Mouse (Mus musculus) neutrophil, adult 65 days (primary cell): ENCODE data around the gene Olfr569. TPM values are rescaled to one million over a fixed set of nuclear protein-coding genes. Genes with fewer than 3 reads are reported as not detected.

ENCODE experiments used
- total RNA-seq: library from RNA; stranded (reverse); gene quantifications from 2 replicates; pipeline ENCODE4 v1.2.4, GENCODE M21; 2023

Gene Olfr569
- not detected in 2 replicates for total RNA-seq

DNA sequence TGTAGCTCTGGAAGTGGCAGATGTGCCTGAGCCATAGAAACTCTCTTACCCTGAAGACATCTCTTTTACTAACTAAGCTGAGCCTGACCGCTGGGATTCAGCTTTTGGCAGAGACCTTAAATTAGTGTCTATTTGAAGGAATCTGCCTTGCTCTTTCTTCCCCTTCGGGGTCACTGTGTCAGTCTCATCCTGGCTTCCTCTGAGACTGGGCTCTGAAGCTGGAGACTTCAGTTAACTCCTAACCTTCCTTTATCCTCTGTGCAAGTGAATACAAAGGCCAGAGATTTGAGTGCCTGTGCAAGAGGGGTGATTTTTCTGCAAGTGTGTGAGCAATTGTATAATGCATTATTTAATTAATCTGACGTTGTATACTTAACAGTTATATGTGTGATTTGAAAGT is at the start of gene Olfr569:
Gene Olfr569 (minus strand): TSS at position 101 of the 400 bp plus-strand sequence.

GRCm38 (mm10) chr7:102924109-102924508 is 33.4 kb upstream of the Olfr569 start, which contains the start of gene Olfr572:
Gene Olfr572 (plus strand): TSS chr7:102924409.

GRCm38 (mm10) chr7:102917032-102917875 is 26.6 kb upstream of the Olfr569 start, which contains the start of gene Olfr571:
Gene Olfr571 (minus strand): TSS chr7:102917536.

DNA sequence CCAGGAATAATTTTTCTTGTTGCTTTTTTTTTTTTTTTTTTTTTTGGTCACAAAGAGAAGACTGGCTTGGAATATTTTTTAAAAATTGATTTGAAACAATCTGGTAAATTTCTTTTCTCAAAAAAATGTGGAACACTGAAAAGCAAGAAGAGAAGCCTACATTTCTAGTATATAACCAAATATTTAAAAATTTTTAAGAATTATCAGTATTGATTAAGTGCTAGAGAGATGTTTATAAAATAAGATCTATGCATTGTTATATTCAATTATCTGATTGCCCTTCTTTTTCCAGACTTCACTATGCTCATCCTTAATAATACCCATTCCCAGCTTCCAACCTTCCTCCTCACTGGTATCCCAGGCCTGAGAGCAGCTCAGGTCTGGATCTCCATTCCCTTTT is 13.9 kb downstream of the Olfr569 start, which contains the start of gene Olfr568:
Gene Olfr568 (plus strand): TSS at position 301 of the 400 bp plus-strand sequence.

GRCm38 (mm10) chr7:102858665-102859064 is 32.0 kb downstream of the Olfr569 start, which contains the start of gene Olfr566:
Gene Olfr566 (minus strand): TSS chr7:102858765.

Other genes with a start within 250 kb of the Olfr569 start
- gene Olfr555, start 232.1 kb downstream of the Olfr569 start, total RNA-seq = not detected in 2 replicates
- gene Olfr556, start 226.0 kb downstream of the Olfr569 start, total RNA-seq = not detected in 2 replicates
- gene Trim68, start 203.6 kb downstream of the Olfr569 start, total RNA-seq = 2.0 and 2.8 TPM in 2 replicates
- gene Olfr557, start 195.0 kb downstream of the Olfr569 start, total RNA-seq = not detected in 2 replicates
- gene Olfr558, start 188.7 kb downstream of the Olfr569 start, total RNA-seq = not detected in 2 replicates
- gene Olfr33, start 171.8 kb downstream of the Olfr569 start, total RNA-seq = not detected in 2 replicates
- not detected in 2 replicates for gene Olfr559, start 163.4 kb downstream of the Olfr569 start, total RNA-seq
- gene Olfr560, start 131.5 kb downstream of the Olfr569 start, total RNA-seq = not detected in 2 replicates
- gene Olfr78, start 131.4 kb downstream of the Olfr569 start, total RNA-seq = not detected in 2 replicates
- gene Olfr561, start 119.7 kb downstream of the Olfr569 start, total RNA-seq = not detected in 2 replicates
- not detected in 2 replicates for gene Olfr564, start 87.4 kb downstream of the Olfr569 start, total RNA-seq
- not detected in 2 replicates for gene Olfr566, start 32.1 kb downstream of the Olfr569 start, total RNA-seq
- gene Olfr568, start 13.8 kb downstream of the Olfr569 start, total RNA-seq = not detected in 2 replicates
- gene Olfr570, start 3.7 kb upstream of the Olfr569 start, total RNA-seq = not detected in 2 replicates
- gene Olfr571, start 26.7 kb upstream of the Olfr569 start, total RNA-seq = not detected in 2 replicates
- not detected in 2 replicates for gene Olfr572, start 33.5 kb upstream of the Olfr569 start, total RNA-seq
- not detected in 2 replicates for gene Olfr573-ps1, start 51.7 kb upstream of the Olfr569 start, total RNA-seq
- not detected in 2 replicates for gene Olfr574, start 57.6 kb upstream of the Olfr569 start, total RNA-seq
- gene Olfr575, start 67.9 kb upstream of the Olfr569 start, total RNA-seq = not detected in 2 replicates
- gene Olfr576, start 71.8 kb upstream of the Olfr569 start, total RNA-seq = not detected in 2 replicates
- gene Olfr577, start 85.1 kb upstream of the Olfr569 start, total RNA-seq = not detected in 2 replicates
- gene Olfr578, start 98.4 kb upstream of the Olfr569 start, total RNA-seq = not detected in 2 replicates
- not detected in 2 replicates for gene Olfr582, start 147.1 kb upstream of the Olfr569 start, total RNA-seq
- not detected in 2 replicates for gene Olfr583, start 160.4 kb upstream of the Olfr569 start, total RNA-seq
- gene Olfr584, start 191.0 kb upstream of the Olfr569 start, total RNA-seq = not detected in 2 replicates
- gene Olfr585, start 206.8 kb upstream of the Olfr569 start, total RNA-seq = not detected in 2 replicates
- not detected in 2 replicates for gene Olfr586, start 234.8 kb upstream of the Olfr569 start, total RNA-seq
- gene Olfr588-ps1, start 250.0 kb upstream of the Olfr569 start, total RNA-seq = not detected in 2 replicates